Mouse (Mus musculus) cortical plate, adult 2 months (tissue): ENCODE results near the gene Irgq. TPM values are rescaled to one million over a fixed set of nuclear protein-coding genes. Genes with fewer than 3 reads are reported as not detected.

Source experiments
- H3K27ac ChIP-seq: fragments of 200-500 bp; 2 replicates; pipeline ENCODE4 v1.5.1; 2012; ENCODE audit warnings: low read length, control low read depth, inconsistent platforms; ENCODE audit not compliant: insufficient read depth
- H3K4me1 ChIP-seq: fragments of 200-500 bp; 2 replicates; pipeline ENCODE4 v1.6.1; 2011; ENCODE audit warnings: low read length; ENCODE audit not compliant: control insufficient read depth, insufficient read depth
- H3K4me3 ChIP-seq: fragments of 200-500 bp; 2 replicates; pipeline ENCODE4 v1.5.1; 2011; ENCODE audit warnings: mild to moderate bottlenecking, low read length, control low read depth; ENCODE audit not compliant: insufficient read depth
- CTCF ChIP-seq: fragments of 200-500 bp; IDR thresholded peaks from 2 replicates; pipeline ENCODE4 v1.5.1; 2011; ENCODE audit warnings: mild to moderate bottlenecking, control low read depth, low read length; ENCODE audit not compliant: insufficient read depth; ENCODE audit errors: extremely low read depth
- POLR2A ChIP-seq: fragments of 200-500 bp; IDR thresholded peaks from 2 replicates; pipeline ENCODE4 v1.6.1; 2011; ENCODE audit warnings: mild to moderate bottlenecking, low read length, control low read depth; ENCODE audit not compliant: insufficient read depth; ENCODE audit errors: extremely low read depth
- polyA plus RNA-seq: library from polyadenylated mRNA; depleted of rRNA; stranded (reverse); fragments of >200 nt; gene quantifications from 2 replicates; pipeline ENCODE4 v1.2.3, GENCODE M21; 2012

Gene Irgq
- polyA plus RNA-seq, 1 experiment: 53.9 TPM

GRCm38 (mm10) chr7:24563191-24563836 is 32.8 kb downstream of the Irgq start:
- TF ChIP-seq CTCF: no peak
- no peak for TF ChIP-seq POLR2A
- H3K4me1 ChIP-seq: no peaks in the 10 kb centered on the region; the same call in 1 of the 2 replicates
- no peak overlapping the region for H3K27ac ChIP-seq
- no peak overlapping the region for H3K4me3 ChIP-seq

- no peaks in the 10 kb centered on the region; the same call in 1 of the 2 replicates for H3K4me1 ChIP-seq
- TF ChIP-seq POLR2A (no peak), CTCF (no peak)
- no peak overlapping the region for H3K4me3 ChIP-seq
- H3K27ac ChIP-seq: no peak overlapping the region
These were observed 33.3 kb downstream of the Irgq start for GRCm38 (mm10) chr7:24563837-24564206.

DNA sequence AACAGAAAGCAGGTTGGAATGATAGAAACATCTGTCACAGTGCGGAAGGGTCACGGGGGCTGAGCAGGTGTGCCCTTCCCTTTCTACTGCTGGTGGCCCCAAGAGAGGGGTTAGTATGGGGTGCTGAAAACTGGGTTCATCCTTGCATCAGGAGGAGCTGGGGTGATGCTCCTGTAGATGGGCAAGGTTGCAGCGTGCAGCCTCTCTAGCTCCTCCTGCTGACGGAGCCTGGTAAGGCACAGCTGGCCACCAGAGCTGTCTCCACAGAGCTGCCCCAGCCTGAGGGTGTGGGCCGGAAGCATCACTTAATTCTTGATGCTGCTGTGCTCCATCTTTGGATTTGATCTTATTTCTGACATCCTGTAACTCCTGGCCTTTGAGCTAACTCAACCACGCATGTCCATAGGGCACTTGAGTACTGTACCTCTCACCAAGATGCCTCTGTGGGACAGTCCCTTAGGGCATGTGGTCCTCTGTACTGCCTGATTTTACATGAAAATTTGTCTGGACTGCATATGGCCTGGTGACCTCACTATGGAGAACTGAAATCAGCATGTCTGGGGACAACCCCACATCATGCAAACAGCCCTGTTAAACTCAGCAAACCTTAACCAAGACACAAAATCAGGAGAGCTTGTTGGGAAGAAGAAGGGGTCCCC is 34.2 kb downstream of the Irgq start:
- Histone ChIP-seq H3K27ac (no peak overlapping the region), H3K4me3 (no peak overlapping the region), H3K4me1 (no peaks in the 10 kb centered on the region; the same call in 1 of the 2 replicates)
- TF ChIP-seq POLR2A (no peak), CTCF (peak; percentile 84)

GRCm38 (mm10) chr7:24565627-24566026 is 35.1 kb downstream of the Irgq start:
- TF ChIP-seq POLR2A (no peak), CTCF (no peak)
- Histone ChIP-seq H3K4me1 (no peaks in the 10 kb centered on the region; the same call in 1 of the 2 replicates), H3K4me3 (no peak overlapping the region), H3K27ac (no peak overlapping the region)

DNA sequence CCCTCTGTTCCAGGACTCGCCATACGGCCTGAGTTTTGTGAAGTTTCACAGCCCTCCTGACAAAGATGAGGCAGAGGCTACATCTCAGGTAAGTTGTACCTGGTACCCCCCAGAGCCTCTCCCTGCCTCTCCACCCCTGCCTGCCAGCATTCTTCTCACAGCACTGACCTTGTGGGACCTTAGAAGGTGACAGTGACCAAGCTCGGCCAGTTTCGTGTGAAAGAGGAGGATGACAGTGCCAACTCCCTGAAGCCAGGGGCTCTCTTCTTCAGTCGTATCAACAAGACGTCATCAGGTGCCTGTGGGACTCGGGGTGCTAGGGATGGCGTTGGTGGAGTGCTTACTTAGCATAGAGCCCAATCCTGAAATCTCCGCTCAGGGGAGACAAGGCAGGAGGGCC is 35.7 kb downstream of the Irgq start:
- TF ChIP-seq CTCF: no peak
- TF ChIP-seq POLR2A: no peak
- H3K4me3 ChIP-seq: no peak overlapping the region
- H3K4me1 ChIP-seq: no peaks in the 10 kb centered on the region; the same call in 1 of the 2 replicates
- no peak overlapping the region for H3K27ac ChIP-seq

DNA sequence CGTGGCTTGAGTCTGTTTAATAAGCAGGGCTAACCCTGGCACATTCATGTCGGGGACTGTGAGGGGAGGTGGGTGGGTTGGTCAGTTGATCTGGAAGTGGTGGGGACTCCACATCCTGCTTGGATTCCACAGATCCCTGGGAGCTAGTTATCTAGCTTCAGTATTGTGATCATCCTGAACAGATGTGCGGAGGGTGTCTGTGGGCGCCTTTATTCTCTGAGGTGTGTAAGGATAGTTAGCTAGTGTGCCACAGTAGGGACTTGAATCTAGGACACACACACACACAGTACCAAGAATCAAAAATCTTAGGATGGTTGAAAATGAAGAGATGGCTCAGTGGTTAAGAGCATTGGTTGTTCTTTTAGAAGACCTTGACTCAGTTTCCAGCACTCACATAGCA is 38.0 kb downstream of the Irgq start:
- H3K27ac ChIP-seq: no peak overlapping the region
- TF ChIP-seq POLR2A: no peak
- no peak for TF ChIP-seq CTCF
- no peaks in the 10 kb centered on the region; the same call in 1 of the 2 replicates for H3K4me1 ChIP-seq
- H3K4me3 ChIP-seq: no peak overlapping the region

DNA sequence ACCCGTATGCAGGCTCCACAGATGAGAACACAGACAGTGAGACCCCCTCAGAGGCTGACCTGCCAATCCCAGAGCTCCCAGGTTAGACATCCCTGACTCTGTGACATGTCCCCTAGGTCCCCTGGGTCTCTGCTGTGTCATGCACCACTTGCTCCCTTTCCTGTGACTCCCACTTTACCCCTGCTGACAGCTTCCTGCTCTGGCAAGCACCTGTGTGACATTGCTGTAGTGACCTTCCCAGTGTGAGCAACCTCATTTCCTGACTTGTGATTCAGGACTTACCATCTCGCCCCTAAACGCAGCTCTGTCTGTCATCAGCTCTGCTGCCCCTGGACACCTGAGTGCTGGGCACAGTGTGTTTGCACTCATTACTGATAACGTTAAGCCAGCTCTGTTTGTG is 40.6 kb downstream of the Irgq start:
- no peak overlapping the region for H3K4me3 ChIP-seq
- no peak overlapping the region for H3K27ac ChIP-seq
- TF ChIP-seq POLR2A (no peak), CTCF (no peak)
- H3K4me1 ChIP-seq: no peaks in the 10 kb centered on the region; the same call in 1 of the 2 replicates

- H3K4me3 ChIP-seq: no peak overlapping the region
- TF ChIP-seq CTCF (no peak; the same call in 1 of the 2 replicates), POLR2A (no peak)
- no peaks in the 10 kb centered on the region; the same call in 1 of the 2 replicates for H3K4me1 ChIP-seq
- H3K27ac ChIP-seq: no peak overlapping the region
These were observed 42.0 kb downstream of the Irgq start for GRCm38 (mm10) chr7:24572455-24572854.

DNA sequence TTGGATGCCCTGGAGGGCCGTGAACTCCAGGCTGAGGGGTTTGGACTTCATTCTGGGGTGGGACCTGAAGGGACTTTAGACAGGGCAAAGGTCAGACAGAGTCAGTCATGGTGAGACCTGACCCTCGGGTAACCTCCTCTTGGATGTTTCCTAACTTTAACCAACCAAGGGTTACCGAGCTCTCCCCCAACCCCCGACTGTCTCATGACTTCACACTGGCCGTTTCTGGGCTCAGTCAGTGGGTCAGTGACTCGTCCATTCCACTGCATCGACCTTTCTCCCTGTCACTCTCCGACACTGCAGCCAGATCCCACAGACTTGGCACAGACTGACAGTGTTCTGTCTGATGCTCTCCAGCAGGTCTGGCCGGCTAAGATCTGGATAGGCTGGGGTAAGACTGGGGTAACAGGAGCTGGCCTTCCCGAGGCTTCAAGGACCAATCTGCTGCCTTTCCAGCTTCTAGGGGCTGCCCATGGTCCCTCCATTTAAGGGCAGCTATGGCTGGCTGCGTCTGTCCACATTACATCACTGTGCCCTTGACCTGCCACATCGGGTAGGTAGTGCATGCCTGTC is 43.8 kb downstream of the Irgq start:
- Histone ChIP-seq H3K4me1 (no peaks in the 10 kb centered on the region), H3K27ac (no peak overlapping the region), H3K4me3 (no peak overlapping the region)
- TF ChIP-seq POLR2A (no peak), CTCF (no peak)
